ENCODE assay signal across 1 mouse cellular context in the genomic region with DNA sequence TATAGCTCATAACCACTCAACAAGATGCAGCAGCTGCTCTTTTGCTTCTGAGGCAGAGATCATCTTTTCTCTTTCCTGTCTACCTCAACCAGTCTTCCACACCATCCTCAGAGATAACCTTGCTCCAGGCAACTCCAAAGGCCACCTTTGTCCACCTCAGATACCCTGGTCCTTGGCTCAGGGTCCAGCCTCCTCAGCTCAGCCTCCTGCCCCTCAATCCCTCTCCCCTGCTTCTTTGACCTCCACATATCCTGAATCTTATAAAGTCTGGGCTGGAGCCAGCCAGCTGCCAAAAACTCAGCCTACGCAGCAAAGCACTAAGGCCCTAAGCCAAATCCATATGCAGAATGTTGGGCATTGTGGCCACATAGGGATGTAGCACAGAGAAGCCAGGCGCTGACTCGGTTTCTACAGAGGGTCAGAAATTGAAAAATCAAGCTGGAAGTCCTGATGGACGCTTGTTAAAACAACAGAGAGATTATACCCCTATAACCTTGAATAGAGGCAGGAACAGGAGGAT.
TF ChIP-seq lines count a peak whose summit lies in the region.

No protein-coding gene starts in this region.

TF ChIP-seq in MEL, 35 proteins besides CTCF, POLR2A, EP300 and RAD21:
- TF ChIP-seq USF1 (IDR thresholded peaks at IDR 0.05; ENCODE audit: low read depth, low read length) (no peak), NRF1 (IDR thresholded peaks at IDR 0.05; ENCODE audit: insufficient read depth, low read depth, low read length, poor library complexity, severe bottlenecking) (no peak), ZKSCAN1 (IDR thresholded peaks at IDR 0.05; ENCODE audit: low read depth, low read length) (no peak), SIN3A (IDR thresholded peaks at IDR 0.05; ENCODE audit: low read length) (no peak), ZC3H11A (IDR thresholded peaks at IDR 0.05; ENCODE audit: low read depth, low read length) (no peak), ZNF384 (IDR thresholded peaks at IDR 0.05; ENCODE audit: low read depth, low read length) (no peak), MAFK (IDR thresholded peaks at IDR 0.05; ENCODE audit: borderline replicate concordance, low read depth, low read length) (no peak), NELFE (IDR thresholded peaks at IDR 0.05; ENCODE audit: low read depth, low read length) (no peak), MAZ (IDR thresholded peaks at IDR 0.05; ENCODE audit: low read depth, low read length) (no peak), SMC3 (IDR thresholded peaks at IDR 0.05; ENCODE audit: low read depth, low read length) (no peak), MXI1 (IDR thresholded peaks at IDR 0.05; ENCODE audit: low read depth, low read length) (no peak), POLR2AphosphoS2 (IDR thresholded peaks at IDR 0.05; ENCODE audit: low read length) (no peak), ELF1 (IDR thresholded peaks at IDR 0.05; ENCODE audit: low read depth, low read length) (no peak), CHD1 (IDR thresholded peaks at IDR 0.05; ENCODE audit: low read depth, low read length) (no peak), MYC (IDR thresholded peaks at IDR 0.05; ENCODE audit: low read depth, low read length) (no peak)
